Mouse (Mus musculus): ENCODE data around the gene Crip1. TPM values are rescaled to one million over a fixed set of nuclear protein-coding genes. Genes with fewer than 3 reads are reported as not detected.

Gene Crip1
- total and polyA plus RNA-seq, 3 experiments: 282 to 438 TPM; not detected in 1

DNA sequence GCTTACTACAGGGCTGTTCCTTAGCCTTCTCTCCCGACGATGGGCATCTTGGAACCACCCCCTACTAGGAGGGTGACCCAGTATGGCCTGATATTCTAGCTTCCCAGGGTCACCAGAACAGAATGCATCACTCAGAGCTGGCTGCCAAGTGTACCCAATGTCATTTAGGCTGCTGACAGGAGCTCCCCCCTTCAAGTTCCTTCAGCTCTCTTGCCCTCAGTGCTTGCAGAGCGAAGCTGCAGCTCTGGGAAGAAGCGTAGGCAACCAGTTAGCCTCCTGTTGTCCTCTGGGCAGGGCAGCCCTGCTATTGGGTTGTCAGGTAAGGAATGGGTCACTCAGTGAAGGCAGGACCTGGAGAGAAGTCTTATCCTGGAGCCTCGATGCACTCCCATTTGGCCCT, 38.8 kb downstream of the Crip1 start:
- Histone ChIP-seq H3K4me1 (ENCODE audit: control insufficient read depth in 1 of 2, insufficient read depth in 2 of 2, low read length in 2 of 2) (peaks cover 0 to 5% of the 10 kb centered on the region in 2 experiments; a peak in 2 of 4 replicates), H3K4me3 (ENCODE audit: control insufficient read depth in 1 of 2, insufficient read depth in 1 of 2, low read depth in 2 of 2, low read length in 2 of 2) (no peak overlapping the region), H3K27ac (ENCODE audit: control insufficient read depth, low read depth, low read length) (no peak overlapping the region), H3K9me3 (replicated peaks; ENCODE audit: insufficient read depth, low read length) (no peaks in the 10 kb centered on the region), H3K27me3 (ENCODE audit: control insufficient read depth in 1 of 2, insufficient read depth in 2 of 2, low read length in 2 of 2) (peaks cover 8 to 10% of the 10 kb centered on the region in 2 experiments), H3K79me2 (ENCODE audit: control insufficient read depth, insufficient read depth, low read length, poor library complexity) (no peaks in the 10 kb centered on the region; the same call in 1 of the 2 replicates), H3K9ac (ENCODE audit: control insufficient read depth, low read depth, low read length, poor library complexity, severe bottlenecking) (no peak overlapping the region), H3K36me3 (ENCODE audit: control insufficient read depth in 1 of 2, insufficient read depth in 2 of 2, low read length in 2 of 2) (peaks cover 0 to 3% of the 10 kb centered on the region in 2 experiments; a peak in 1 of 4 replicates)
- no peak for TF ChIP-seq KAT2A (conservative IDR thresholded peaks at IDR 0.05; ENCODE audit: low read depth, low read length)
- 0 out of 2 replicates have a peak, but pooled peaks have one; percentile 4 for TF ChIP-seq UBTF (IDR thresholded peaks at IDR 0.05; ENCODE audit: borderline replicate concordance, insufficient read depth, low read depth, low read length)
- DNase-seq (ENCODE audit: low read depth, low spot score): no peak

DNA sequence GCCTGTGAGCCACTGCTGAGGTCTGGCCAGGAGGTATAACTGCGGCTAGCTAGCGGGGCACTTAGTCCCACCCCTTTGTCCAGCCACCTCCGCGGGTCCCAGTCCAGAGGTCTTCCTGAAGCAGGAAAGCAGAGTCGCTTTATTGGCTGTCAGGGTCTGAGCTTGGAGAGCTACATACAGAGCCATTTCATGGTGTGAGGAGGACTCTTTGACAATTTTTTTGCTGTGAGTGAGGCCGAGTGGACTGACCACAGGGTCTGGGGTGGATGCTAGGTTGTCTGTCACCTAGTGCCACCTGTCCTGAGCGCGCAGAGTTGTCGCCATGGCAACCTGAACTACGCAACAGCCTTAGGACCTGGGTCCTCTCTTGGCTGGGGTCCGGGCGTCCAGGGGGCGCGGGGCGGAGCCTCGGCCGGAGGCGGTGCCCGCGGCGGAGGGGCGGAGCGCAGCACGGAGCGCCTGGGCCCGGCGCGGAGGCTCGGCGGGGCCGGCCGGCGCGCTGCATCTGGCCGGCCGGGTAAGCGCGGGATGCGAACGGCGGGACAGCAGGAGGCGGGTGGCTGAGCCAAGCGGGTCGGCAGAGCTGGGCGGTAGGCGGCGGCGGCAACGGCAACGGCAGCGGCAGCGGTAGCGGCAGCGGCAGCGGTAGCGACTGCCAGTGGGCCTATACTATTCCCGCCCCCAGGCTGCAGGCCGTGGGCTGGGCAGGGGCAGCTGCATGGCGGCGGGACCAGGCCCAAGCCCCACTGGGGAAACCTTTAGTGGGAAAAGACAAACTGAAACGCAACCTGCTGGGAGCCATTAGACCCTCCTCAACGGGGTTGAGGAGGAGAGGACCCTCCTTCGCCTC, 39.6 kb downstream of the Crip1 start, which contains the start of gene Tmem121:
Gene Tmem121 (plus strand): TSS at position 489 of the 850 bp plus-strand sequence.
- no peak within 1 kb of the TSS for H3K27ac ChIP-seq (ENCODE audit: control insufficient read depth, low read depth, low read length)
- no peaks in the 10 kb centered on the region; the same call in 1 of the 2 replicates for H3K79me2 ChIP-seq (ENCODE audit: control insufficient read depth, insufficient read depth, low read length, poor library complexity)
- TF ChIP-seq TCF12 (IDR thresholded peaks at IDR 0.05; ENCODE audit: low read depth, low read length) (0 out of 2 replicates have a peak, but pooled peaks have one; percentile 14), UBTF (IDR thresholded peaks at IDR 0.05; ENCODE audit: borderline replicate concordance, insufficient read depth, low read depth, low read length) (peak; percentile 76; the same call in 1 of the 2 replicates), TAL1 (IDR thresholded peaks at IDR 0.05; ENCODE audit: low read length) (no peak), MXI1 (IDR thresholded peaks at IDR 0.05; ENCODE audit: low read depth, low read length) (peak; percentile 42; the same call in 1 of the 2 replicates), MYC (IDR thresholded peaks at IDR 0.05; ENCODE audit: low read depth, low read length) (no peak), POLR2A (IDR thresholded peaks at IDR 0.05; ENCODE audit: control insufficient read depth in 1 of 2, insufficient read depth in 1 of 2, low read depth in 1 of 2, low read length in 2 of 2, poor library complexity in 1 of 2) (peak; percentile 39 to 83; a peak in 3 of 4 replicates), SMC3 (IDR thresholded peaks at IDR 0.05; ENCODE audit: low read depth, low read length) (no peak), NELFE (IDR thresholded peaks at IDR 0.05; ENCODE audit: low read depth, low read length) (peak; percentile 68)
- peaks cover 0 to 3% of the 10 kb centered on the region in 2 experiments; a peak in 1 of 4 replicates for H3K36me3 ChIP-seq (ENCODE audit: control insufficient read depth in 1 of 2, insufficient read depth in 2 of 2, low read length in 2 of 2)
- peak within 1 kb of the TSS; percentile 70 for H3K9ac ChIP-seq (ENCODE audit: control insufficient read depth, low read depth, low read length, poor library complexity, severe bottlenecking)
- H3K4me3 ChIP-seq (ENCODE audit: control insufficient read depth in 1 of 2, insufficient read depth in 1 of 2, low read depth in 2 of 2, low read length in 2 of 2): peak within 1 kb of the TSS; percentile 49 to 71
- peaks cover 0 to 5% of the 10 kb centered on the region in 2 experiments; a peak in 2 of 4 replicates for H3K4me1 ChIP-seq (ENCODE audit: control insufficient read depth in 1 of 2, insufficient read depth in 2 of 2, low read length in 2 of 2)
- DNase-seq (ENCODE audit: low read depth, low spot score): peak; percentile 61
- no peaks in the 10 kb centered on the region for H3K9me3 ChIP-seq (replicated peaks; ENCODE audit: insufficient read depth, low read length)
- peaks cover 8 to 10% of the 10 kb centered on the region in 2 experiments for H3K27me3 ChIP-seq (ENCODE audit: control insufficient read depth in 1 of 2, insufficient read depth in 2 of 2, low read length in 2 of 2)

DNA sequence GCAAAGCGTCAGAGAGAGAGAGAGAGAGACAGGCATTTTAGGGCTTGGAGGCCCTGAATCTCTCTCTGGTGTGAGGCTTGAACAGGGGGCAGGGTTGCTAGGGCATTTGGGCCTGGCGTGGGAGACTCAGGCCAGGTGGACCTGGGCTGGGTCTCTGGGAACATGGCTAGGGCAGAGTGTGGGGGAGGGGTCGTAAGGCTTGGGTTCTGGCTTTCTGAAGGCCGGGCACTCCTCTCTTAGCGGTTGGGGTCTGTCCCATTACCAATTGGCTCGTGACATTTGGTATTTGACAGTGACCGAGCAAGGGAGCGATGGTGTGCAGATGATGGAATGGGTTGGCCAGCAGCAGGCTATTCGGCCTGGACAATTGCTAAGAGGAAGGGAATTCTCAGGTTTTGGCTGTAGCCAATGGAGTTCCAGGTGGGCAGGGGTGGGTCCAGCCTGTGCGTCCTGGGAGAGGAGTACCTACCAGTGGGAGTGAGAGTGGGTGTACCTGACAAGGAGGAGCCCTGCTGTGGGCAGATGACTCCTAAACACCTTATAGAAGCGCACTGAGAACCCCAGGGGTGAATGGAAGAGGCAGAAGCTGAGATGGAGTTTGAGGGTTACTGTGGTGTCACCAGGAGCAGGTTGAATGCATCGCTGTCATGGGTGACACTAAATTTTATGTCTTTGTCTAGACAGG, 40.4 kb downstream of the Crip1 start:
- Histone ChIP-seq H3K79me2 (ENCODE audit: control insufficient read depth, insufficient read depth, low read length, poor library complexity) (no peaks in the 10 kb centered on the region; the same call in 1 of the 2 replicates), H3K27me3 (ENCODE audit: control insufficient read depth in 1 of 2, insufficient read depth in 2 of 2, low read length in 2 of 2) (peaks cover 8 to 10% of the 10 kb centered on the region in 2 experiments), H3K4me1 (ENCODE audit: control insufficient read depth in 1 of 2, insufficient read depth in 2 of 2, low read length in 2 of 2) (peaks cover 0 to 5% of the 10 kb centered on the region in 2 experiments; a peak in 2 of 4 replicates), H3K4me3 (ENCODE audit: control insufficient read depth in 1 of 2, insufficient read depth in 1 of 2, low read depth in 2 of 2, low read length in 2 of 2) (peak overlapping the region; percentile 49 to 71), H3K27ac (ENCODE audit: control insufficient read depth, low read depth, low read length) (no peak overlapping the region), H3K36me3 (ENCODE audit: control insufficient read depth in 1 of 2, insufficient read depth in 2 of 2, low read length in 2 of 2) (peaks cover 0 to 3% of the 10 kb centered on the region in 2 experiments; a peak in 1 of 4 replicates), H3K9ac (ENCODE audit: control insufficient read depth, low read depth, low read length, poor library complexity, severe bottlenecking) (peak overlapping the region; percentile 70), H3K9me3 (replicated peaks; ENCODE audit: insufficient read depth, low read length) (no peaks in the 10 kb centered on the region)
- no peak for DNase-seq (ENCODE audit: low read depth, low spot score)
- TF ChIP-seq E2F4 (IDR thresholded peaks at IDR 0.05; ENCODE audit: borderline replicate concordance, low read depth, low read length) (no peak), GABPA (IDR thresholded peaks at IDR 0.05; ENCODE audit: low read depth, low read length) (no peak), ZKSCAN1 (IDR thresholded peaks at IDR 0.05; ENCODE audit: low read depth, low read length) (no peak), CHD2 (IDR thresholded peaks at IDR 0.05; ENCODE audit: low read length) (no peak), USF2 (IDR thresholded peaks at IDR 0.05; ENCODE audit: borderline replicate concordance in 1 of 2, insufficient read depth in 1 of 2, low read depth in 1 of 2, low read length in 2 of 2) (no peak), NRF1 (IDR thresholded peaks at IDR 0.05; ENCODE audit: insufficient read depth, low read depth, low read length, poor library complexity, severe bottlenecking) (no peak), TBP (IDR thresholded peaks at IDR 0.05; ENCODE audit: low read depth, low read length) (no peak), ZMIZ1 (IDR thresholded peaks at IDR 0.05; ENCODE audit: low read depth, low read length) (no peak), SIN3A (IDR thresholded peaks at IDR 0.05; ENCODE audit: low read length) (no peak), ETS1 (IDR thresholded peaks at IDR 0.05; ENCODE audit: low read depth, low read length) (no peak), POLR2AphosphoS5 (IDR thresholded peaks at IDR 0.05; ENCODE audit: borderline replicate concordance, low read depth, low read length) (no peak), MAZ (IDR thresholded peaks at IDR 0.05; ENCODE audit: low read depth, low read length) (no peak)
